Mouse (Mus musculus) forelimb bud, embryonic 11.5 days (tissue): ENCODE data around the gene Fzd2.
"Not testable (repeated sequence)": the region's sequence is repeated elsewhere in the genome, so short reads cannot be mapped to it uniquely, and the experiment has no call there.

Experiments
- DNase-seq: peaks from one replicate; pipeline ENCODE4 v3.0.0-alpha.2; 2012; ENCODE audit warnings: low read depth, low spot score

The Fzd2 gene

GRCm38 (mm10) chr11:102604010-102604584 is at the start of gene Fzd2:
Gene Fzd2, plus strand, starts transcription at chr11:102604396.
- peak; percentile 99 for DNase-seq

- DNase-seq: peak; percentile 25
Observed at GRCm38 (mm10) chr11:102555400-102556030, 48.7 kb upstream of the Fzd2 start.

- DNase-seq: peak; percentile 99
Observed at GRCm38 (mm10) chr11:102556031-102556715, 48.0 kb upstream of the Fzd2 start, which contains the start of gene Gpatch8. Gene Gpatch8, minus strand, starts transcription at chr11:102556392.

GRCm38 (mm10) chr11:102556716-102557074 is 47.5 kb upstream of the Fzd2 start:
- no peak for DNase-seq

GRCm38 (mm10) chr11:102557386-102557785 is 46.8 kb upstream of the Fzd2 start:
- DNase-seq: no peak

GRCm38 (mm10) chr11:102558704-102559103 is 45.5 kb upstream of the Fzd2 start:
- DNase-seq: no peak

GRCm38 (mm10) chr11:102564952-102565671 is 39.1 kb upstream of the Fzd2 start:
- DNase-seq: not testable (repeated sequence)

GRCm38 (mm10) chr11:102565741-102566140 is 38.5 kb upstream of the Fzd2 start:
- no peak for DNase-seq

GRCm38 (mm10) chr11:102566290-102566689 is 37.9 kb upstream of the Fzd2 start:
- no peak for DNase-seq

- no peak for DNase-seq
Observed at GRCm38 (mm10) chr11:102567157-102567556, 37.0 kb upstream of the Fzd2 start.

GRCm38 (mm10) chr11:102567723-102568122 is 36.5 kb upstream of the Fzd2 start:
- no peak for DNase-seq

- DNase-seq: no peak
Observed at GRCm38 (mm10) chr11:102568191-102568590, 36.0 kb upstream of the Fzd2 start.

- DNase-seq: no peak
Observed at GRCm38 (mm10) chr11:102568756-102569377, 35.3 kb upstream of the Fzd2 start.

- peak; percentile 94 for DNase-seq
Observed at GRCm38 (mm10) chr11:102572866-102573663, 31.1 kb upstream of the Fzd2 start.

- DNase-seq: no peak
Observed at GRCm38 (mm10) chr11:102575034-102575433, 29.2 kb upstream of the Fzd2 start.

GRCm38 (mm10) chr11:102576050-102576754 is 28.0 kb upstream of the Fzd2 start:
- no peak for DNase-seq

GRCm38 (mm10) chr11:102578341-102579118 is 25.7 kb upstream of the Fzd2 start:
- peak; percentile 83 for DNase-seq

GRCm38 (mm10) chr11:102579165-102580033 is 24.8 kb upstream of the Fzd2 start, which contains the start of gene Gm11627:
Gene Gm11627, minus strand, starts transcription at chr11:102579461.
- peak; percentile 35 for DNase-seq

- no peak for DNase-seq
Observed at GRCm38 (mm10) chr11:102580034-102580330, 24.2 kb upstream of the Fzd2 start.
